Mouse (Mus musculus): ENCODE data around the gene Stard5.
A peak's percentile ranks its signal among the peaks of the same experiment; 100 is the strongest.

Stard5 gene

GRCm38 (mm10) chr7:83666087-83666595 is 34.4 kb downstream of the Stard5 start:
- no peak for DNase-seq (ENCODE audit: low spot score)

- DNase-seq (ENCODE audit: low spot score): no peak
These were observed 36.3 kb downstream of the Stard5 start for GRCm38 (mm10) chr7:83667936-83668645.

- DNase-seq (ENCODE audit: low spot score): peak; percentile 78
These were observed 37.0 kb downstream of the Stard5 start for GRCm38 (mm10) chr7:83668724-83669123.

GRCm38 (mm10) chr7:83671573-83671972 is 39.8 kb downstream of the Stard5 start:
- DNase-seq (ENCODE audit: low spot score): no peak

- peak; percentile 60 for DNase-seq (ENCODE audit: low spot score)
These were observed 43.9 kb downstream of the Stard5 start for GRCm38 (mm10) chr7:83675545-83676254.

- DNase-seq (ENCODE audit: low spot score): no peak
These were observed 45.5 kb downstream of the Stard5 start for GRCm38 (mm10) chr7:83677296-83677695.

- no peak for DNase-seq (ENCODE audit: low spot score)
These were observed 46.7 kb downstream of the Stard5 start for GRCm38 (mm10) chr7:83678506-83678905.

- no peak for DNase-seq (ENCODE audit: low spot score)
These were observed 51.0 kb downstream of the Stard5 start for GRCm38 (mm10) chr7:83682640-83683274.

- peak; percentile 72 for DNase-seq (ENCODE audit: low spot score)
These were observed 63.9 kb downstream of the Stard5 start for GRCm38 (mm10) chr7:83695449-83696212.

GRCm38 (mm10) chr7:83699066-83699745 is 67.4 kb downstream of the Stard5 start:
- DNase-seq (ENCODE audit: low spot score): no peak

All from retina, embryonic 14.5 days (tissue).